Mouse (Mus musculus) stomach, postnatal 0 days (tissue): Measurements from ENCODE around the gene Pls3.

Experiments
- CTCF ChIP-seq: IDR thresholded peaks from 2 replicates; pipeline ENCODE4 v1.5.1; 2016; ENCODE audit warnings: antibody characterized with exemption, low read depth, mild to moderate bottlenecking, moderate library complexity
- EP300 ChIP-seq: optimal IDR thresholded peaks from 2 replicates; pipeline ENCODE3; 2016; ENCODE audit warnings: antibody characterized with exemption

GRCm38 (mm10) chrX:75764135-75764793, 110.7 kb downstream of the Pls3 start:
- TF ChIP-seq EP300 (no peak), CTCF (peak; percentile 40)
